Mouse (Mus musculus) gastrocnemius, adult 2 months (tissue): ENCODE measurements around the gene Gcnt2. TPM values are rescaled to one million over a fixed set of nuclear protein-coding genes. Genes with fewer than 3 reads are reported as not detected.
A peak's percentile ranks its signal among the peaks of the same experiment; 100 is the strongest.
"Not testable (repeated sequence)": the region's sequence is repeated elsewhere in the genome, so short reads cannot be mapped to it uniquely, and the experiment has no call there.

Source experiments
- DNase-seq: peaks from one replicate; pipeline ENCODE4 v3.0.0; 2022
- H3K27ac ChIP-seq: fragments of 200-600 bp; 2 replicates; pipeline ENCODE4 v1.8.1; 2022; ENCODE audit warnings: mild to moderate bottlenecking
- H3K4me3 ChIP-seq: fragments of 200-600 bp; 2 replicates; pipeline ENCODE4 v1.8.1; 2022; ENCODE audit warnings: mild to moderate bottlenecking, moderate library complexity
- CTCF ChIP-seq: fragments of 200-600 bp; IDR thresholded peaks from 2 replicates; pipeline ENCODE4 v1.8.1; 2022; ENCODE audit warnings: antibody characterized with exemption, mild to moderate bottlenecking, moderate library complexity
- intact Hi-C: fragments of 180-260 bp; cut with DNase I; formaldehyde crosslinking; loops from one replicate; pipeline ENCODE4 v1.15.1; 2025
- total RNA-seq, 2 experiments: library from RNA; stranded (reverse); gene quantifications; 2 replicates each; pipeline ENCODE4 v1.2.3; 2021

Gcnt2 gene
- total RNA-seq, 2 experiments from 2014 or later = 8.7 to 8.9 TPM

- intact Hi-C loops = loop anchor here (2.0 kb wide), 2 partner anchors 60 to 64 kb away; no protein-coding TSS in a partner anchor
- H3K27ac ChIP-seq = peak overlapping the region; percentile 57
- TF ChIP-seq CTCF = no peak
- H3K4me3 ChIP-seq = peak overlapping the region; percentile 75
- DNase-seq = no peak
Measured at GRCm38 (mm10) chr13:40916321-40917160, 57.0 kb downstream of the Gcnt2 start.

GRCm38 (mm10) chr13:40917161-40918091 lies 57.9 kb downstream of the Gcnt2 start:
- intact Hi-C loops = loop anchor here (2.0 kb wide), 2 partner anchors 59 to 65 kb away; no protein-coding TSS in a partner anchor
- Histone ChIP-seq H3K27ac (peak overlapping the region; percentile 57), H3K4me3 (peak overlapping the region; percentile 75)

DNA sequence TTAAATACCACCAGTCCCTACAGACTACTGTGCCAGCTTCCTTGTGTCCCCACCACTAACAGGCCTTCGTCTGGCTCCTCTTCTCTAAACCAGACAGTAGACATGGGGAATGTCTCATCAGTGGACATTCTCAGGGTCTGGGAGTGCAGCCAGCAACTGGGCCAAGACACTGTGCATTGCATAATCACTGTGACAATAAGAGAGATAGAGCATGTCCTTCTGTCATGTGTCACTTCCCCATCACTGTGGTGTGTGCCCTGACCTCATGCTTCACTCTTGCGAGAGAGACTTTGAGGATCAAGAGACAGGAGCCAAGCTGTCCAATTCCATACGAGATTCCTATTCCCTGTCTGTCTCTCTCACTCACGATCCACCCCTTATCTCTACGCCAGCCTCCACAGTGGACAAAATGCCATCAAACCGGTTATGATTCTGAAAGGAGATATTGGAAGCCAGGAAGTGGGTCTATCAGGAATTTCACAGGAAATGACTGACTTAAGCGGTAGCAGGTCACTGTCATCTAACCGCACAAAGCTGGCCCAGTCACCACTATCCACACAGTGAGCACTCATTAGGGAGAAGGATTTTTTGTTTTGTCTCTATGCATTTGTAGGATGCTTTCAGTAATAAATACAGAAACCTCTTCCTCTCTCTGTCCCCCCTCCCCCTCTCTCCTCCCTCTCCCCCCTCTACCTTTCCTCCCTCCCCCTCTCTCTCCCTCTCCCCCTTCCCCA lies 61.9 kb downstream of the Gcnt2 start:
- intact Hi-C loops = no loop called here
- Histone ChIP-seq H3K4me3 (peak overlapping the region; percentile 7; the same call in 1 of the 2 replicates), H3K27ac (no peak overlapping the region; the same call in 1 of the 2 replicates)
- TF ChIP-seq CTCF = no peak
- peak; percentile 41 for DNase-seq

More at GRCm38 (mm10) chr13:40917161-40918091, 57.9 kb downstream of the Gcnt2 start:
- peak; percentile 72 for DNase-seq
- peak; percentile 4; the same call in 1 of the 2 replicates for TF ChIP-seq CTCF

DNA sequence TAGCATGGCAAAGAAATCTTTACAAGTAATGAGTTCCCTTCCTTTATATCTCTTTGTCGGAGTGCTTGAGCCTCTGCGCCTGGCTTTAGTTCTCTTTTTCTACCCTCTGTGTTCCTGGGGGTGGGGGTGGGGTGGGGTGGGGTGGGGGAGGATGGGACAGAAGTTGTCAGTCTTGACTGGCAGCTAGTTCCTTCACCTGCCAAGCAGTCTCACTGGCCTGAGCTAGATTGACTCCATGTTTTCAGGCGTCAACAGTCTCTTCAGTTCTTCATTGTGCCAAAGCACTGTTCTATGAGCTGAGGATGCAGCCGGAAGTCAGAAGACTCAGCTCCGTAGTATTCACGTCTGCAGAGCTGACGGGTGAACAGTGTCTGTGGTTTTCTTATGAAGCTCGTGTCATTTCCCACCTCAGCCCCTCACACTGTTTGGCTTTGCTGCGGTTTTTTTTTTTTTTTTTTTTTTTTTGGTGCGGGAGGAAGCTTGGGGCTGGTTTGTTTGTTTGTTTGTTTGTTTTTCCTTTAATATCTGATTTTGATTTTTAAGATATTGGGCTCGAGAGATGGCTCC lies 62.8 kb downstream of the Gcnt2 start:
- intact Hi-C loops = no loop called here
- Histone ChIP-seq H3K4me3 (no peak overlapping the region), H3K27ac (no peak overlapping the region)
- no peak for DNase-seq
- TF ChIP-seq CTCF = no peak

DNA sequence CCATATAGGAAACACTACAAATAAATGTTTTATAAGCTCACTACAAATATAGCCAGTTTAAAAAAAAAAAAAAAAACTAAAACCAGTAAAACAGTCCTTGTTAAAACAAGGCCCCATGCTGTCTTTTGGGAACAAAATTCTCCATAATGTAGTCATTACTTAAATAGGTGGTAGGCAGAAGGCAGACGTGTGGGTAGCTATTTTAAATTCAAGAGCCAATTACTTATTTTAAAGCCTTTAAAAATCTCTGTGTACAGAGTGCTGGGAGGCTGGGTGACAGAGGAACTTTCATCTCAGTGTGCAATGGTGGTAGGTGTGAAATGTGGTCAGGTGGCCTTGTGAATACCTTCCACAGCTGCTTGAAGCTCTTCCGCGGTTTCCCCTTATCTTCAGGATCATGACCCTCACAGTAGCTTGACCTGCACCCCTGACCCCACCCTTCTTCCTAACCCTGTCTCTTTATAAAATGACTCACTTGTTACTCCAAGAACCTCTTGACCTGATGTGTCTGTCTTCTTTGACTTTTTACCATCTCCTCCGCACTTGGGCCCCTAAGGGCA lies 64.3 kb downstream of the Gcnt2 start:
- Histone ChIP-seq H3K27ac (no peak overlapping the region), H3K4me3 (no peak overlapping the region)
- DNase-seq = no peak
- TF ChIP-seq CTCF = no peak
- intact Hi-C loops = no loop called here

DNA sequence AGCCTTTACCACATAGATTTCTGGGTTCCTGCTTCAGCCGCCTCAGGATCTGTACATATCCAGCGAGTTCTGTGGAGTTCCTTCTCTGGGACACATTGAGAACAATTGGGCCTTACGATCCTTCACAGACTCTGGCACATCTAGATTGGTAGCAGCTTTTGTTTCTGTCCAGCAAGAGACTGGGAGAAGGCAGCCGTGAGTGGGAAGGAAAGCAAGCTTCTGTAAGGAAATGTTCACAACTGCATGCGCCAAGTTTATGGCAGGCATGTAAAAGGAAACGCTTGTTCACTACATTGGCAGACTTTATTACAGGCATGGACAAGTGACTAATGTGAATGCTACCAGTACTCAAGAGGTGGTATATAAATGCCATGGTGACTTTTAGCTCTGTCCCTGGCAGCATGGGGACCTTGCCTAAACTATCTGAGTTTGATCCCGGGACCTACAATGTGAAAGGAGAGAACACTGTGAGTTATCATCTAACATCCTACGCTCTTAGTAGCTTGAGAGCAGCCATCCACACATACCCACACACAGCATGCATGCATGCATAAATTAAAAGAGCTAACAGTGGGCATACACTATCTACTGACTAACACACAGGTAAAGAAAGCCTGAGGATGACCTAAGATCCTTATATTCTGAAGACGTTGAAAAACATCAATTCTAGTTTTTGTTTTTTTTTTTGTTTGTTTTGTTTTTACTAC lies 68.8 kb downstream of the Gcnt2 start:
- TF ChIP-seq CTCF = no peak
- DNase-seq = no peak

GRCm38 (mm10) chr13:40931871-40932270 lies 72.3 kb downstream of the Gcnt2 start:
- intact Hi-C loops, DNase-seq, H3K27ac ChIP-seq, H3K4me3 ChIP-seq: not testable (repeated sequence)

More for the DNA sequence above, 68.8 kb downstream of the Gcnt2 start:
- Histone ChIP-seq H3K27ac (peak overlapping the region; percentile 43), H3K4me3 (no peak overlapping the region)
- intact Hi-C loops = no loop called here

- TF ChIP-seq CTCF = no peak
- intact Hi-C loops = no loop called here
Measured at GRCm38 (mm10) chr13:40932573-40932972, 73.0 kb downstream of the Gcnt2 start.

GRCm38 (mm10) chr13:40934341-40934740 lies 74.8 kb downstream of the Gcnt2 start:
- TF ChIP-seq CTCF = no peak
- no peak for DNase-seq
- intact Hi-C loops = no loop called here

More at GRCm38 (mm10) chr13:40932573-40932972, 73.0 kb downstream of the Gcnt2 start:
- no peak for DNase-seq
- no peak overlapping the region for H3K4me3 ChIP-seq
- no peak overlapping the region for H3K27ac ChIP-seq

DNA sequence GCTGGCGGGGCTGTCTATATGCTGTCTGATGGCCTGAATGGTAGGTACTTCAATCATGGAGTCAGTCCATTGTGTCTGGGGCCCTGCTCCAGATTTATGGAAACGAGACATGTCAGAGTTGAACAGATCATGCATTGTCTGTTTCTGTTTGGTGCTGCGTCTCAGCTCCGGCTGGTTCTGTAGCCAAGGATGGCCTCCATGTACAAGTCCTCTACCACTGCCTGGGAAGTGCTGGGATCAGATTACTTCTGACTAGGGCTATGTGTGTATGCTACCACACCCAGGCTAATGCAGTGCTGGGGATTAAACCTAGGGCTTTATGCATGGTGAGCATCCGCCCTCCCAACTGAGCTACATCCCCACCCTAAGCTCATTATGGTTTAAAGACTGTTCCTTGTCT lies 78.0 kb downstream of the Gcnt2 start:
- no peak overlapping the region for H3K4me3 ChIP-seq
- intact Hi-C loops = no loop called here
- DNase-seq = no peak
- H3K27ac ChIP-seq = peak overlapping the region; percentile 90
- no peak for TF ChIP-seq CTCF

More at GRCm38 (mm10) chr13:40934341-40934740, 74.8 kb downstream of the Gcnt2 start:
- Histone ChIP-seq H3K27ac (no peak overlapping the region), H3K4me3 (no peak overlapping the region)
